Mouse (Mus musculus) ES-Bruce4 (cell line): Measurements from ENCODE around the gene Dcakd.

ENCODE experiments used
- CTCF ChIP-seq: IDR thresholded peaks from one replicate; pipeline ENCODE4 v1.8.1; 2011; ENCODE audit warnings: low read depth, low read length
- EP300 ChIP-seq: IDR thresholded peaks from 2 replicates; pipeline ENCODE4 v1.6.1; 2011; ENCODE audit warnings: low read depth, low read length; ENCODE audit not compliant: insufficient read depth
- POLR2A ChIP-seq: IDR thresholded peaks from one replicate; pipeline ENCODE4 v1.8.1; 2011; ENCODE audit warnings: low read length; ENCODE audit not compliant: insufficient read depth

- TF ChIP-seq CTCF (no peak), EP300 (peak; percentile 88), POLR2A (no peak)
These were observed 14.7 kb upstream of the Dcakd start for GRCm38 (mm10) chr11:103042828-103043227.
